Mouse (Mus musculus): ENCODE results near the gene Tsc2. TPM values are rescaled to one million over a fixed set of nuclear protein-coding genes. Genes with fewer than 3 reads are reported as not detected.
A peak's percentile ranks its signal among the peaks of the same experiment; 100 is the strongest.

The Tsc2 gene
- polyA plus RNA-seq, 1 experiment from 2014 or later = 58.2 TPM

GRCm38 (mm10) chr17:24604557-24604956, 27.9 kb downstream of the Tsc2 start:
- no peak overlapping the region for H3K4me3 ChIP-seq (ENCODE audit: low read length)
- no peaks in the 10 kb centered on the region for H3K9me3 ChIP-seq (ENCODE audit: control insufficient read depth, low read length)
- no peak overlapping the region for H3K4me2 ChIP-seq (ENCODE audit: low read depth, low read length)
- no peak overlapping the region for H3K27ac ChIP-seq (ENCODE audit: low read length)
- WGBS = 85% methylated on average over 3 of the region's 3 CpGs
- no peak overlapping the region for H3K9ac ChIP-seq (ENCODE audit: low read length)
- H3K36me3 ChIP-seq (ENCODE audit: control insufficient read depth, insufficient read depth, low read length) = peaks cover 21% of the 10 kb centered on the region
- H3K4me1 ChIP-seq (replicated peaks; ENCODE audit: control insufficient read depth, insufficient read depth, low read length) = no peaks in the 10 kb centered on the region
- H3K27me3 ChIP-seq (ENCODE audit: control insufficient read depth, insufficient read depth, low read depth, low read length) = no peaks in the 10 kb centered on the region
- ATAC-seq (ENCODE audit: low read depth) = no peak

GRCm38 (mm10) chr17:24603961-24604360, 28.5 kb downstream of the Tsc2 start:
- H3K4me1 ChIP-seq (replicated peaks; ENCODE audit: control insufficient read depth, insufficient read depth, low read length) = no peaks in the 10 kb centered on the region
- ATAC-seq (ENCODE audit: low read depth) = no peak
- no peak overlapping the region for H3K4me2 ChIP-seq (ENCODE audit: low read depth, low read length)
- H3K9me3 ChIP-seq (ENCODE audit: control insufficient read depth, low read length) = no peaks in the 10 kb centered on the region
- WGBS = 84% methylated on average over 8 of the region's 8 CpGs
- H3K36me3 ChIP-seq (ENCODE audit: control insufficient read depth, insufficient read depth, low read length) = peaks cover 27% of the 10 kb centered on the region
- no peak overlapping the region for H3K4me3 ChIP-seq (ENCODE audit: low read length)
- no peak overlapping the region for H3K9ac ChIP-seq (ENCODE audit: low read length)
- H3K27me3 ChIP-seq (ENCODE audit: control insufficient read depth, insufficient read depth, low read depth, low read length) = no peaks in the 10 kb centered on the region
- no peak overlapping the region for H3K27ac ChIP-seq (ENCODE audit: low read length)

DNA sequence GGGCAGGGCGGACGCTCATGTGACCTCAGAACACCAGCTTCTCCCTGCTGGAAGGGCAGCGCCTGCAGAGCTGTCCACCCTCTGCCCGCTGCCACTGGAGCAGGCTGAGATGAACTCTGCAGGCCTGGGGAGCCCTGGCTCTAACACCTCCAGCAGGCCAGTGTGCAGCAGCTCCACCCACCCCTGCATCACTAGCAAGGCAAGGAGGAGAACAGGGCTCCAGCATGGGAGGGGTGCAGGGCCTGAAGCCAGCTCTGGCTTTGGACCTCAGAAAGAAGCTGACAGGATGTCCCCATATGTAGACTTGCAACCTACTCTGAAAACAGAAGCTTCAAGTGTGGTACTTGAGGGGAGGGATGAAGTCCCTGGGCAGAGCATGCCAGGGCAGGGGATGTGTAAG, 31.9 kb downstream of the Tsc2 start:
- Histone ChIP-seq H3K9me3 (ENCODE audit: control insufficient read depth, low read length) (no peaks in the 10 kb centered on the region), H3K36me3 (ENCODE audit: control insufficient read depth, insufficient read depth, low read length) (peaks cover 39% of the 10 kb centered on the region), H3K4me2 (ENCODE audit: low read depth, low read length) (no peak overlapping the region), H3K9ac (ENCODE audit: low read length) (no peak overlapping the region), H3K27ac (ENCODE audit: low read length) (no peak overlapping the region), H3K27me3 (ENCODE audit: control insufficient read depth, insufficient read depth, low read depth, low read length) (no peaks in the 10 kb centered on the region), H3K4me3 (ENCODE audit: low read length) (no peak overlapping the region), H3K4me1 (replicated peaks; ENCODE audit: control insufficient read depth, insufficient read depth, low read length) (no peaks in the 10 kb centered on the region)
- ATAC-seq (ENCODE audit: low read depth) = no peak
- WGBS = 90% methylated on average over 4 of the region's 4 CpGs

GRCm38 (mm10) chr17:24597989-24598388, 34.4 kb downstream of the Tsc2 start:
- Histone ChIP-seq H3K9me3 (ENCODE audit: control insufficient read depth, low read length) (no peaks in the 10 kb centered on the region), H3K4me1 (replicated peaks; ENCODE audit: control insufficient read depth, insufficient read depth, low read length) (0 out of 2 replicates have a peak, but pooled peaks cover 3% of the 10 kb centered on the region), H3K9ac (ENCODE audit: low read length) (no peak overlapping the region), H3K27ac (ENCODE audit: low read length) (no peak overlapping the region), H3K27me3 (ENCODE audit: control insufficient read depth, insufficient read depth, low read depth, low read length) (no peaks in the 10 kb centered on the region), H3K4me2 (ENCODE audit: low read depth, low read length) (no peak overlapping the region), H3K4me3 (ENCODE audit: low read length) (no peak overlapping the region), H3K36me3 (ENCODE audit: control insufficient read depth, insufficient read depth, low read length) (peaks cover 59% of the 10 kb centered on the region)
- ATAC-seq (ENCODE audit: low read depth) = no peak
- 82% methylated on average over 3 of the region's 3 CpGs for WGBS

GRCm38 (mm10) chr17:24596471-24597183, 35.8 kb downstream of the Tsc2 start:
- H3K4me1 ChIP-seq (replicated peaks; ENCODE audit: control insufficient read depth, insufficient read depth, low read length) = 0 out of 2 replicates have a peak, but pooled peaks cover 3% of the 10 kb centered on the region
- no peak for ATAC-seq (ENCODE audit: low read depth)
- no peaks in the 10 kb centered on the region for H3K9me3 ChIP-seq (ENCODE audit: control insufficient read depth, low read length)
- no peak overlapping the region for H3K4me2 ChIP-seq (ENCODE audit: low read depth, low read length)
- peaks cover 60% of the 10 kb centered on the region for H3K36me3 ChIP-seq (ENCODE audit: control insufficient read depth, insufficient read depth, low read length)
- no peak overlapping the region for H3K4me3 ChIP-seq (ENCODE audit: low read length)
- H3K27me3 ChIP-seq (ENCODE audit: control insufficient read depth, insufficient read depth, low read depth, low read length) = no peaks in the 10 kb centered on the region
- H3K9ac ChIP-seq (ENCODE audit: low read length) = no peak overlapping the region
- 83% methylated on average over 19 of the region's 19 CpGs for WGBS
- H3K27ac ChIP-seq (ENCODE audit: low read length) = no peak overlapping the region

DNA sequence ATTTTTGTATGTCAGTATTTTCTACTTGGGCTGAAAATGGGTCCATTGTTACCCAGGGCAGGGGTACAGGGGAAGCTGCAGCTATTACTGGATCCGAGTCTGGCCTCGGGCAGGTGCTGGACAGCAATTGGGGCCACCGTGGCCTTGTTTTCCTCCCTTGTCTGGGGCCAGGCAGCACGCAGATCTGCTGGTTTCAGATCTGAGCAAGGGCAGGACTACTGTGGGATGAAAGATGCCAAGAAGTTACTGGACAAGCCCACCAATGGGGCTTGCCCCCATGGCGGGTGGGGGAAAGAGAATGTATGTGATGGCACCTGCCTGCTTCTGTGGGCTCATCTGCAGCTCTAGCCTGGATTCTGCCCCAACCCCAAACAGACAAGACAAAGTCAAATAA, 36.4 kb downstream of the Tsc2 start:
- Histone ChIP-seq H3K9ac (ENCODE audit: low read length) (no peak overlapping the region), H3K4me2 (ENCODE audit: low read depth, low read length) (no peak overlapping the region), H3K4me3 (ENCODE audit: low read length) (no peak overlapping the region), H3K27ac (ENCODE audit: low read length) (no peak overlapping the region), H3K4me1 (replicated peaks; ENCODE audit: control insufficient read depth, insufficient read depth, low read length) (0 out of 2 replicates have a peak, but pooled peaks cover 3% of the 10 kb centered on the region), H3K27me3 (ENCODE audit: control insufficient read depth, insufficient read depth, low read depth, low read length) (no peaks in the 10 kb centered on the region), H3K9me3 (ENCODE audit: control insufficient read depth, low read length) (no peaks in the 10 kb centered on the region), H3K36me3 (ENCODE audit: control insufficient read depth, insufficient read depth, low read length) (peaks cover 65% of the 10 kb centered on the region)
- WGBS = 79% methylated on average over 5 of the region's 5 CpGs
- ATAC-seq (ENCODE audit: low read depth) = no peak

GRCm38 (mm10) chr17:24595126-24596072, 37.0 kb downstream of the Tsc2 start:
- H3K4me2 ChIP-seq (ENCODE audit: low read depth, low read length) = no peak overlapping the region
- no peak overlapping the region for H3K9ac ChIP-seq (ENCODE audit: low read length)
- H3K4me3 ChIP-seq (ENCODE audit: low read length) = no peak overlapping the region
- no peaks in the 10 kb centered on the region for H3K9me3 ChIP-seq (ENCODE audit: control insufficient read depth, low read length)
- H3K27ac ChIP-seq (ENCODE audit: low read length) = no peak overlapping the region
- ATAC-seq (ENCODE audit: low read depth) = 0 out of 2 replicates have a peak, but pooled peaks have one; percentile 9
- peaks cover 70% of the 10 kb centered on the region for H3K36me3 ChIP-seq (ENCODE audit: control insufficient read depth, insufficient read depth, low read length)
- H3K27me3 ChIP-seq (ENCODE audit: control insufficient read depth, insufficient read depth, low read depth, low read length) = no peaks in the 10 kb centered on the region
- 0 out of 2 replicates have a peak, but pooled peaks cover 3% of the 10 kb centered on the region for H3K4me1 ChIP-seq (replicated peaks; ENCODE audit: control insufficient read depth, insufficient read depth, low read length)
- WGBS = 65% methylated on average over 17 of the region's 17 CpGs

- H3K9me3 ChIP-seq (ENCODE audit: control insufficient read depth, low read length) = no peaks in the 10 kb centered on the region
- ATAC-seq (ENCODE audit: low read depth) = no peak
- no peak overlapping the region for H3K9ac ChIP-seq (ENCODE audit: low read length)
- peaks cover 71% of the 10 kb centered on the region for H3K36me3 ChIP-seq (ENCODE audit: control insufficient read depth, insufficient read depth, low read length)
- H3K27ac ChIP-seq (ENCODE audit: low read length) = no peak overlapping the region
- H3K4me2 ChIP-seq (ENCODE audit: low read depth, low read length) = no peak overlapping the region
- no peaks in the 10 kb centered on the region for H3K27me3 ChIP-seq (ENCODE audit: control insufficient read depth, insufficient read depth, low read depth, low read length)
- no peak overlapping the region for H3K4me3 ChIP-seq (ENCODE audit: low read length)
- 87% methylated on average over 26 of the region's 26 CpGs for WGBS
- 0 out of 2 replicates have a peak, but pooled peaks cover 3% of the 10 kb centered on the region for H3K4me1 ChIP-seq (replicated peaks; ENCODE audit: control insufficient read depth, insufficient read depth, low read length)
These were observed 38.2 kb downstream of the Tsc2 start for GRCm38 (mm10) chr17:24593992-24594890.

Data from lung, embryonic 16.5 days (tissue).